Mouse (Mus musculus) retina, embryonic 14.5 days (tissue): ENCODE results near the gene Lgals3bp.
"Not testable (repeated sequence)": the region's sequence is repeated elsewhere in the genome, so short reads cannot be mapped to it uniquely, and the experiment has no call there.

ENCODE experiments used
- DNase-seq: peaks from one replicate; pipeline ENCODE4 v3.0.0-alpha.2; 2015; ENCODE audit warnings: low spot score

Lgals3bp gene

GRCm38 (mm10) chr11:118401195-118401594, 697 bp downstream of the Lgals3bp start:
- DNase-seq: no peak

- no peak for DNase-seq
Observed at GRCm38 (mm10) chr11:118400566-118400936, 1.3 kb downstream of the Lgals3bp start.

- no peak for DNase-seq
Observed at GRCm38 (mm10) chr11:118399891-118400565, 1.9 kb downstream of the Lgals3bp start.

GRCm38 (mm10) chr11:118397806-118398530, 3.9 kb downstream of the Lgals3bp start:
- DNase-seq: no peak

GRCm38 (mm10) chr11:118394538-118394937, 7.4 kb downstream of the Lgals3bp start:
- DNase-seq: no peak

GRCm38 (mm10) chr11:118393991-118394390, 7.9 kb downstream of the Lgals3bp start:
- DNase-seq: no peak

GRCm38 (mm10) chr11:118387816-118388215, 14.1 kb downstream of the Lgals3bp start:
- DNase-seq: not testable (repeated sequence)

GRCm38 (mm10) chr11:118379251-118380009, 22.5 kb downstream of the Lgals3bp start:
- peak; percentile 84 for DNase-seq

GRCm38 (mm10) chr11:118378656-118379055, 23.2 kb downstream of the Lgals3bp start:
- DNase-seq: no peak

GRCm38 (mm10) chr11:118376323-118376722, 25.6 kb downstream of the Lgals3bp start:
- not testable (repeated sequence) for DNase-seq

- no peak for DNase-seq
Observed at GRCm38 (mm10) chr11:118375881-118376280, 26.0 kb downstream of the Lgals3bp start.

- DNase-seq: no peak
Observed at GRCm38 (mm10) chr11:118375461-118375860, 26.4 kb downstream of the Lgals3bp start.

GRCm38 (mm10) chr11:118375006-118375405, 26.9 kb downstream of the Lgals3bp start:
- peak; percentile 32 for DNase-seq

GRCm38 (mm10) chr11:118374506-118374905, 27.4 kb downstream of the Lgals3bp start:
- DNase-seq: no peak

- no peak for DNase-seq
Observed at GRCm38 (mm10) chr11:118372641-118373040, 29.3 kb downstream of the Lgals3bp start.

GRCm38 (mm10) chr11:118371876-118372275, 30.0 kb downstream of the Lgals3bp start:
- DNase-seq: no peak

GRCm38 (mm10) chr11:118369657-118370056, 32.2 kb downstream of the Lgals3bp start:
- no peak for DNase-seq

GRCm38 (mm10) chr11:118369251-118369650, 32.6 kb downstream of the Lgals3bp start:
- no peak for DNase-seq

- DNase-seq: peak; percentile 30
Observed at GRCm38 (mm10) chr11:118368330-118368729, 33.6 kb downstream of the Lgals3bp start.

- DNase-seq: no peak
Observed at GRCm38 (mm10) chr11:118366559-118366958, 35.3 kb downstream of the Lgals3bp start.

- DNase-seq: no peak
Observed at GRCm38 (mm10) chr11:118366108-118366507, 35.8 kb downstream of the Lgals3bp start.

- no peak for DNase-seq
Observed at GRCm38 (mm10) chr11:118365171-118365570, 36.7 kb downstream of the Lgals3bp start.

- DNase-seq: no peak
Observed at GRCm38 (mm10) chr11:118364021-118364420, 37.9 kb downstream of the Lgals3bp start.
